Mouse (Mus musculus): ENCODE results near the gene Evx2.

The Evx2 gene

DNA sequence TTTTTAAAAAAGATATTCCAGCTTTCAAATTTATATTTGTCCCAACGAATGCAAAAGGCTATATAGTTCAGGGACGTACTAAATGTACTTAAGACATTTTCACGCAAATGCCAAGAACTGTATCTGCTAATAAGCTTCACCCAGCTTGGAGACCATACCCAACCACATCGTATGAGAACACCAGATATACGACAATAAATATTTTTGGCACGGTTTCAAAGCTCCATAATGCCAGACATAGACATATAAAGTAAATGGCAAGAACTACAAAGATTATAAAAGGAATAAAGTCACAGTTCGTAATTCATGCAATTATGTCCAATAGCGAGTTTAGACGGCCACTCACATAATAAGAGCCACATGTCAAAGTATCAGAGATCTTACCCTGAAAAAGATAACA lies 41.7 kb downstream of the Evx2 start:
- DNase-seq (ENCODE audit: low spot score), result no peak

DNA sequence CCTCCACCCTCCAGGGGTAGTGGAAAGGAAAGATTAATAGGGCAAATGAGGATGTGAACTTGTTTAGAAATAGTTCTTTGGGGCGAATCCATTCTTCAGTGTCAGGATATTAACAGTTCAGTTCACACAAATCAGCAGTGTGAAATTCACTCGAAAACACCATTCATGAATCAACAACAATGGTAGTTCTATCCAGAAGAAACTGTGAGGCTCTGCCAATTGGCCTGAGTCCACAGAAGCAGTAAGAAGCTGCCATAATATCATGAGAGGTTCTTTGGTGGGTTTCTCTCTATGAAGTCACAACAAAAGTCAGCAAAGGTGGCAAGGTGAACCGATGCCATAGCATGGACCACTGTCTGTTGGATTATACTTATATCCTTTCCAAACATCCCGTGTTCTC lies 48.0 kb downstream of the Evx2 start:
- no peak for DNase-seq (ENCODE audit: low spot score)

GRCm38 (mm10) chr2:74609350-74609749 lies 50.0 kb downstream of the Evx2 start:
- no peak for DNase-seq (ENCODE audit: low spot score)

GRCm38 (mm10) chr2:74606087-74606760 lies 53.1 kb downstream of the Evx2 start:
- DNase-seq (ENCODE audit: low spot score), result no peak

GRCm38 (mm10) chr2:74604011-74604410 lies 55.3 kb downstream of the Evx2 start:
- no peak for DNase-seq (ENCODE audit: low spot score)

All from c-Kit-positive CD71-positive TER-119-positive erythroid progenitor cells, embryonic 14.5 days (primary cell).